Mouse (Mus musculus): ENCODE results near the gene Cst6. TPM values are rescaled to one million over a fixed set of nuclear protein-coding genes. Genes with fewer than 3 reads are reported as not detected.

Cst6 gene
- total RNA-seq, 4 experiments from 2014 or later = 44.0 to 55.9 (median 44.9) TPM

Other genes starting within 250 kb of the Cst6 start
- gene Rab1b, start 242.5 kb downstream of the Cst6 start, total RNA-seq (2022) = 100 to 1,000 TPM; 124 to 137 (median 131) TPM
- 10 to 100 TPM; 60.6 to 68.9 (median 64.0) TPM for gene Klc2, start 231.0 kb downstream of the Cst6 start, total RNA-seq (2022)
- 1 to 10 TPM; 4.5 to 6.6 (median 5.4) TPM for gene Pacs1, start 76.5 kb downstream of the Cst6 start, total RNA-seq (2022)
- gene Sf3b2, start 54.1 kb downstream of the Cst6 start, total RNA-seq (2022) = 10 to 100 TPM; 59.7 to 74.1 (median 62.9) TPM
- under 1 TPM in 1 of 4 experiments, not detected in 3; 0.17 TPM for gene Gal3st3, start 51.2 kb downstream of the Cst6 start, total RNA-seq (2022)
- gene Catsper1, start 13.8 kb downstream of the Cst6 start, total RNA-seq (2022) = not detected
- 10 to 100 TPM; 16.3 to 18.8 (median 17.9) TPM for gene Eif1ad, start 17.2 kb upstream of the Cst6 start, total RNA-seq (2022)
- 100 to 1,000 TPM; 122 to 146 (median 135) TPM for gene Banf1, start 17.6 kb upstream of the Cst6 start, total RNA-seq (2022)
- gene Sart1, start 39.1 kb upstream of the Cst6 start, total RNA-seq (2022) = 10 to 100 TPM; 40.2 to 52.1 (median 45.3) TPM
- gene Tsga10ip, start 53.0 kb upstream of the Cst6 start, total RNA-seq (2022) = 1 to 10 TPM in 3 of 4 experiments, under 1 TPM in 1; 0.96 to 2.4 (median 2.0) TPM
- 100 to 1,000 TPM; 727 to 752 (median 743) TPM for gene Drap1, start 75.4 kb upstream of the Cst6 start, total RNA-seq (2022)
- 10 to 100 TPM; 33.7 to 38.3 (median 35.8) TPM for gene AI837181, start 75.6 kb upstream of the Cst6 start, total RNA-seq (2022)
- not detected for gene Fosl1, start 98.0 kb upstream of the Cst6 start, total RNA-seq (2022)
- gene Ccdc85b, start 108.3 kb upstream of the Cst6 start, total RNA-seq (2022) = 1 to 10 TPM; 5.5 to 8.1 (median 6.3) TPM
- gene Fibp, start 111.0 kb upstream of the Cst6 start, total RNA-seq (2022) = 10 to 100 TPM; 29.2 to 35.1 (median 32.8) TPM
- not detected for gene Ctsw, start 118.9 kb upstream of the Cst6 start, total RNA-seq (2022)
- 1 to 10 TPM; 3.2 to 6.1 (median 3.8) TPM for gene Efemp2, start 124.4 kb upstream of the Cst6 start, total RNA-seq (2022)
- gene Mus81, start 138.8 kb upstream of the Cst6 start, total RNA-seq (2022) = 10 to 100 TPM; 18.5 to 22.8 (median 21.2) TPM
- gene Cfl1, start 140.9 kb upstream of the Cst6 start, total RNA-seq (2022) = 10 to 100 TPM; 44.8 to 57.2 (median 51.2) TPM
- under 1 TPM in 3 of 4 experiments, not detected in 1; 0.31 to 0.67 (median 0.47) TPM for gene 1700020D05Rik, start 154.2 kb upstream of the Cst6 start, total RNA-seq (2022)
- 1 to 10 TPM; 5.3 to 6.4 (median 5.9) TPM for gene Snx32, start 161.0 kb upstream of the Cst6 start, total RNA-seq (2022)
- gene Ovol1, start 211.1 kb upstream of the Cst6 start, total RNA-seq (2022) = not detected
- 1 to 10 TPM; 2.0 to 2.6 (median 2.5) TPM for gene Ap5b1, start 218.5 kb upstream of the Cst6 start, total RNA-seq (2022)

Data from gastrocnemius, adult 8-10 months (tissue).